Mouse (Mus musculus) effector memory CD4-positive, alpha-beta T cell, adult 5 months (primary cell): ENCODE data around the gene Gm6408. TPM values are rescaled to one million over a fixed set of nuclear protein-coding genes. Genes with fewer than 3 reads are reported as not detected.

Experiments used
- polyA plus RNA-seq: library from polyadenylated mRNA; unstranded; fragments of 100-300 nt; shearing (Covaris generic); gene quantifications from one replicate; pipeline ENCODE4 v1.2.1, GENCODE M21; 2017

Gene Gm6408
- polyA plus RNA-seq, result not detected

DNA sequence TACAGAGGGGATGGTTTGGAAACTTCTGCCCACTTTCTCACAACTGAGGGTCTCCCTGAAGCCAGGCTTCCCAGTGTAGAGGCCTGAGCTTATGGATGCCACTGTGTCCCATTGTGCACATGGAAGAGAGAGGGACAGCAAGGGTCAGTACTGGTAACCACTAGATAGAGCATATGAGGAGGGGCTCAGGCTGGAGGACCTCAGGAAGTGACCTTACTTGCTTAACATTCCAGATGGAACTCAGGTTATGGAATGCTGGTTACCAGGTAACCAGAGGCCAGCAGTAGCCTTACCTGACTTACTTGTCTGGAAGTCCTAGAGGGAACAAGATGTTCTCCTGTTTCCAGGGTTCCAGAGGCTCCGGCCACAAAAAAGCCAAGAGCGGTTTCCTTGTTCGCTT, at the start of gene Gm6408:
Gm6408 (plus strand) TSS at position 301 of the 400 bp plus-strand sequence.

DNA sequence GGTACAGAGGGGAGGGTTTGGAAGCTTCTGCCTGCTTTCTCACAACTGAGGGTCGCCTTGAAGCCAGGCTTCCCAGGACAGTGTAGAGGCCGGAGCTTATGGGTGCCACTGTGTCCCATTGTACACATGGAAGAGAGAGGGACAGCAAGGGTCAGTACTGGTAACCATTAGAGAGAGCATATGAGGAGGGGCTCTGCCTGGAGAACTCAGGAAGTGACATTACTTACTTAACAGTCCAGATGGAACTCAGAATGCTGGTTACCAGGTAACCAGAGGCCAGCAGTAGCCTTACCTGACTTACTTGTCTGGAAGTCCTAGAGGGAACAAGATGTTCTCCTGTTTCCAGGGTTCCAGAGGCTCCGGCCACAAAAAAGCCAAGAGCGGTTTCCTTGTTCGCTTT, 9.3 kb downstream of the Gm6408 start, which contains the start of gene Gm6370:
Gm6370 (plus strand) TSS at position 301 of the 400 bp plus-strand sequence.

DNA sequence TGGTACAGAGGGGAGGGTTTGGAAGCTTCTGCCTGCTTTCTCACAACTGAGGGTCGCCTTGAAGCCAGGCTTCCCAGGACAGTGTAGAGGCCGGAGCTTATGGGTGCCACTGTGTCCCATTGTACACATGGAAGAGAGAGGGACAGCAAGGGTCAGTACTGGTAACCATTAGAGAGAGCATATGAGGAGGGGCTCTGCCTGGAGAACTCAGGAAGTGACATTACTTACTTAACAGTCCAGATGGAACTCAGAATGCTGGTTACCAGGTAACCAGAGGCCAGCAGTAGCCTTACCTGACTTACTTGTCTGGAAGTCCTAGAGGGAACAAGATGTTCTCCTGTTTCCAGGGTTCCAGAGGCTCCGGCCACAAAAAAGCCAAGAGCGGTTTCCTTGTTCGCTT, 20.3 kb downstream of the Gm6408 start, which contains the start of gene 4930449I24Rik:
4930449I24Rik (plus strand) TSS at position 301 of the 400 bp plus-strand sequence.

DNA sequence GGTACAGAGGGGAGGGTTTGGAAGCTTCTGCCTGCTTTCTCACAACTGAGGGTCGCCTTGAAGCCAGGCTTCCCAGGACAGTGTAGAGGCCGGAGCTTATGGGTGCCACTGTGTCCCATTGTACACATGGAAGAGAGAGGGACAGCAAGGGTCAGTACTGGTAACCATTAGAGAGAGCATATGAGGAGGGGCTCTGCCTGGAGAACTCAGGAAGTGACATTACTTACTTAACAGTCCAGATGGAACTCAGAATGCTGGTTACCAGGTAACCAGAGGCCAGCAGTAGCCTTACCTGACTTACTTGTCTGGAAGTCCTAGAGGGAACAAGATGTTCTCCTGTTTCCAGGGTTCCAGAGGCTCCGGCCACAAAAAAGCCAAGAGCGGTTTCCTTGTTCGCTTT, 32.1 kb downstream of the Gm6408 start, which contains the start of gene Gm3402:
Gm3402 (plus strand) TSS at position 301 of the 400 bp plus-strand sequence.

DNA sequence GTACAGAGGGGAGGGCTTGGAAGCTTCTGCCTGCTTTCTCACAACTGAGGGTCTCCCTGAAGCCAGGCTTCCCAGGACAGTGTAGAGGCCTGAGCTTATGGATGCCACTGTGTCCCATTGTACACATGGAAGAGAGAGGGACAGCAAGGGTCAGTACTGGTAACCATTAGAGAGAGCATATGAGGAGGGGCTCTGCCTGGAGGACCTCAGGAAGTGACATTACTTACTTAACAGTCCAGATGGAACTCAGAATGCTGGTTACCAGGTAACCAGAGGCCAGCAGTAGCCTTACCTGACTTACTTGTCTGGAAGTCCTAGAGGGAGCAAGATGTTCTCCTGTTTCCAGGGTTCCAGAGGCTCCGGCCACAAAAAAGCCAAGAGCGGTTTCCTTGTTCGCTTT, 43.7 kb downstream of the Gm6408 start, which contains the start of gene Gm3404:
Gm3404 (plus strand) TSS at position 301 of the 400 bp plus-strand sequence.

Other genes with a start within 250 kb of the Gm6408 start
- gene Wasf3, start 97.0 kb upstream of the Gm6408 start, polyA plus RNA-seq, result not detected
- not detected for gene Gm6370, start 9.4 kb downstream of the Gm6408 start, polyA plus RNA-seq
- not detected for gene 4930449I24Rik, start 20.4 kb downstream of the Gm6408 start, polyA plus RNA-seq
- gene Gm3402, start 32.2 kb downstream of the Gm6408 start, polyA plus RNA-seq, result not detected
- not detected for gene Gm3404, start 43.8 kb downstream of the Gm6408 start, polyA plus RNA-seq
- gene Gm3409, start 55.7 kb downstream of the Gm6408 start, polyA plus RNA-seq, result not detected
- gene Gm3415, start 74.2 kb downstream of the Gm6408 start, polyA plus RNA-seq, result not detected
- gene Gpr12, start 103.3 kb downstream of the Gm6408 start, polyA plus RNA-seq, result not detected